Mouse (Mus musculus) hindbrain, embryonic 11.5 days (tissue): ENCODE measurements around the gene Med13l. TPM values are rescaled to one million over a fixed set of nuclear protein-coding genes. Genes with fewer than 3 reads are reported as not detected.

Source experiments
- ATAC-seq: fragments of 200-750 bp; cut with Nextera tagmentation; 2 replicates; pipeline ENCODE4 v1.8.0; 2017; ENCODE audit warnings: mild to moderate bottlenecking, moderate TSS enrichment, moderate library complexity; ENCODE audit not compliant: low FRiP score
- DNase-seq: peaks from one replicate; pipeline ENCODE4 v3.0.0-alpha.2; 2015; ENCODE audit warnings: low spot score
- H3K27ac ChIP-seq: fragments of 300-500 bp; sonication (generic); 2 replicates; pipeline ENCODE4 v1.5.1; 2014; ENCODE audit warnings: mild to moderate bottlenecking, low read depth, low read length
- H3K27me3 ChIP-seq: fragments of 300-500 bp; sonication (generic); 2 replicates; pipeline ENCODE4 v1.6.1; 2014; ENCODE audit warnings: mild to moderate bottlenecking, low read length, moderate library complexity, mixed read lengths; ENCODE audit not compliant: control insufficient read depth, insufficient read depth
- H3K36me3 ChIP-seq: fragments of 300-500 bp; sonication (generic); 2 replicates; pipeline ENCODE4 v1.6.1; 2014; ENCODE audit warnings: mild to moderate bottlenecking, low read length, moderate library complexity, mixed read lengths; ENCODE audit not compliant: control insufficient read depth, insufficient read depth
- H3K4me1 ChIP-seq: fragments of 300-500 bp; sonication (generic); replicated peaks from 2 replicates; pipeline ENCODE4 v1.6.1; 2014; ENCODE audit warnings: low read length, mixed read lengths; ENCODE audit not compliant: control insufficient read depth, insufficient read depth
- H3K4me2 ChIP-seq: fragments of 300-500 bp; sonication (generic); replicated peaks from 2 replicates; pipeline ENCODE4 v1.6.1; 2014; ENCODE audit warnings: mild to moderate bottlenecking, low read depth, low read length
- H3K4me3 ChIP-seq: fragments of 300-500 bp; sonication (generic); 2 replicates; pipeline ENCODE4 v1.5.1; 2014; ENCODE audit warnings: low read depth, low read length
- H3K9ac ChIP-seq: fragments of 300-500 bp; sonication (generic); 2 replicates; pipeline ENCODE4 v1.6.1; 2014; ENCODE audit warnings: low read depth, low read length
- H3K9me3 ChIP-seq: fragments of 300-500 bp; sonication (generic); 2 replicates; pipeline ENCODE4 v1.6.1; 2016; ENCODE audit warnings: low read length; ENCODE audit not compliant: control insufficient read depth
- WGBS: fragments of 180-500 bp; shearing (Covaris S2); extraction: QIAGEN DNeasy Blood & Tissue Kit; methylation state at CpG from one replicate; pipeline ENCODE4 v1.1.7; 2014; 5-methylcytosine and 5-hydroxymethylcytosine counted together
- polyA plus RNA-seq: library from polyadenylated mRNA; unstranded; fragments of >200 nt; fragmentation: Nextera tagmentation; extraction: Ambion mirVana; gene quantifications from 2 replicates; pipeline ENCODE4 v1.2.1, GENCODE M21; 2014

Med13l gene
- polyA plus RNA-seq, 1 experiment from 2014 or later: 16.1 TPM

GRCm38 (mm10) chr5:118516470-118516869, 44.0 kb upstream of the Med13l start:
- DNase-seq (no peak), ATAC-seq (no peak)
- Histone ChIP-seq H3K27ac (no peak overlapping the region; the same call in 1 of the 2 replicates), H3K4me1 (0 out of 2 replicates have a peak, but pooled peaks cover 12% of the 10 kb centered on the region), H3K9ac (no peak overlapping the region), H3K4me3 (no peak overlapping the region), H3K27me3 (peaks cover 11% of the 10 kb centered on the region), H3K9me3 (no peaks in the 10 kb centered on the region), H3K36me3 (no peaks in the 10 kb centered on the region), H3K4me2 (no peak overlapping the region)
- 40% methylated on average over 6 of the region's 6 CpGs for WGBS

- H3K4me3 ChIP-seq: no peak overlapping the region
- no peaks in the 10 kb centered on the region for H3K9me3 ChIP-seq
- ATAC-seq (no peak), DNase-seq (no peak)
- H3K4me1 ChIP-seq: 0 out of 2 replicates have a peak, but pooled peaks cover 3% of the 10 kb centered on the region
- H3K27ac ChIP-seq: no peak overlapping the region
- no peak overlapping the region for H3K4me2 ChIP-seq
- H3K27me3 ChIP-seq: peaks cover under 1% of the 10 kb centered on the region; the same call in 1 of the 2 replicates
- H3K36me3 ChIP-seq: no peaks in the 10 kb centered on the region
- 81% methylated on average over 3 of the region's 3 CpGs for WGBS
- H3K9ac ChIP-seq: no peak overlapping the region
Measured at GRCm38 (mm10) chr5:118520457-118520856, 40.0 kb upstream of the Med13l start.

- Histone ChIP-seq H3K4me1 (no peaks in the 10 kb centered on the region), H3K36me3 (no peaks in the 10 kb centered on the region), H3K4me2 (no peak overlapping the region), H3K27me3 (no peaks in the 10 kb centered on the region), H3K4me3 (no peak overlapping the region), H3K9ac (no peak overlapping the region), H3K9me3 (no peaks in the 10 kb centered on the region), H3K27ac (no peak overlapping the region)
- ATAC-seq: no peak
- WGBS: 68% methylated on average over 7 of the region's 7 CpGs
- no peak for DNase-seq
Measured at GRCm38 (mm10) chr5:118524400-118524799, 36.1 kb upstream of the Med13l start.

GRCm38 (mm10) chr5:118525634-118526033, 34.8 kb upstream of the Med13l start:
- no peak for ATAC-seq
- 86% methylated on average over 6 of the region's 6 CpGs for WGBS
- no peak overlapping the region for H3K27ac ChIP-seq

GRCm38 (mm10) chr5:118526504-118526903, 34.0 kb upstream of the Med13l start:
- H3K4me1 ChIP-seq: no peaks in the 10 kb centered on the region
- DNase-seq: no peak
- 82% methylated on average over 13 of the region's 13 CpGs for WGBS
- no peaks in the 10 kb centered on the region for H3K9me3 ChIP-seq
- no peak overlapping the region for H3K27ac ChIP-seq
- H3K27me3 ChIP-seq: no peaks in the 10 kb centered on the region
- no peak overlapping the region for H3K9ac ChIP-seq
- H3K4me2 ChIP-seq: no peak overlapping the region
- no peaks in the 10 kb centered on the region for H3K36me3 ChIP-seq
- H3K4me3 ChIP-seq: no peak overlapping the region
- no peak for ATAC-seq

More at GRCm38 (mm10) chr5:118525634-118526033, 34.8 kb upstream of the Med13l start:
- no peaks in the 10 kb centered on the region for H3K4me1 ChIP-seq
- H3K27me3 ChIP-seq: no peaks in the 10 kb centered on the region
- DNase-seq: no peak
- H3K36me3 ChIP-seq: no peaks in the 10 kb centered on the region
- H3K4me2 ChIP-seq: no peak overlapping the region
- no peak overlapping the region for H3K4me3 ChIP-seq
- no peaks in the 10 kb centered on the region for H3K9me3 ChIP-seq
- no peak overlapping the region for H3K9ac ChIP-seq

GRCm38 (mm10) chr5:118529241-118529640, 31.2 kb upstream of the Med13l start:
- Histone ChIP-seq H3K4me1 (peaks cover 4% of the 10 kb centered on the region), H3K9me3 (no peaks in the 10 kb centered on the region), H3K9ac (0 out of 2 replicates have a peak overlapping the region, but pooled peaks have one; percentile 7), H3K27me3 (0 out of 2 replicates have a peak, but pooled peaks cover 2% of the 10 kb centered on the region), H3K27ac (no peak overlapping the region), H3K36me3 (no peaks in the 10 kb centered on the region), H3K4me2 (no peak overlapping the region), H3K4me3 (no peak overlapping the region)
- peak; percentile 51 for DNase-seq
- no peak for ATAC-seq
- WGBS: 9% methylated on average over 7 of the region's 7 CpGs

GRCm38 (mm10) chr5:118532125-118532524, 28.4 kb upstream of the Med13l start:
- peaks cover 4% of the 10 kb centered on the region for H3K4me1 ChIP-seq
- ATAC-seq (no peak), DNase-seq (peak; percentile 29)
- no peak overlapping the region for H3K4me2 ChIP-seq
- 19% methylated on average over 13 of the region's 13 CpGs for WGBS
- no peaks in the 10 kb centered on the region for H3K36me3 ChIP-seq
- no peaks in the 10 kb centered on the region for H3K9me3 ChIP-seq
- no peak overlapping the region for H3K27ac ChIP-seq
- no peak overlapping the region for H3K4me3 ChIP-seq
- H3K27me3 ChIP-seq: 0 out of 2 replicates have a peak, but pooled peaks cover 2% of the 10 kb centered on the region
- H3K9ac ChIP-seq: peak overlapping the region; percentile 15; the same call in 1 of the 2 replicates

GRCm38 (mm10) chr5:118532659-118533058, 27.8 kb upstream of the Med13l start:
- WGBS: 54% methylated on average over 13 of the region's 15 CpGs
- Histone ChIP-seq H3K4me1 (peaks cover 4% of the 10 kb centered on the region), H3K27ac (no peak overlapping the region), H3K9ac (no peak overlapping the region), H3K36me3 (no peaks in the 10 kb centered on the region), H3K4me2 (no peak overlapping the region), H3K9me3 (no peaks in the 10 kb centered on the region), H3K4me3 (no peak overlapping the region), H3K27me3 (0 out of 2 replicates have a peak, but pooled peaks cover 2% of the 10 kb centered on the region)
- no peak for DNase-seq
- ATAC-seq: no peak

GRCm38 (mm10) chr5:118534407-118534921, 26.0 kb upstream of the Med13l start:
- DNase-seq: no peak
- Histone ChIP-seq H3K27ac (no peak overlapping the region), H3K4me2 (no peak overlapping the region), H3K9me3 (no peaks in the 10 kb centered on the region), H3K36me3 (no peaks in the 10 kb centered on the region), H3K27me3 (0 out of 2 replicates have a peak, but pooled peaks cover 2% of the 10 kb centered on the region), H3K4me1 (peaks cover 4% of the 10 kb centered on the region), H3K4me3 (no peak overlapping the region), H3K9ac (no peak overlapping the region)
- no peak for ATAC-seq
- 81% methylated on average over 9 of the region's 9 CpGs for WGBS
